Mouse (Mus musculus): Measurements from ENCODE around the gene Gp9. TPM values are rescaled to one million over a fixed set of nuclear protein-coding genes. Genes with fewer than 3 reads are reported as not detected.
A peak's percentile ranks its signal among the peaks of the same experiment; 100 is the strongest.
"Not testable (repeated sequence)": the region's sequence is repeated elsewhere in the genome, so short reads cannot be mapped to it uniquely, and the experiment has no call there.

Gp9 gene
- total and polyA plus RNA-seq, 2 experiments = 0.74 TPM; not detected in 1

DNA sequence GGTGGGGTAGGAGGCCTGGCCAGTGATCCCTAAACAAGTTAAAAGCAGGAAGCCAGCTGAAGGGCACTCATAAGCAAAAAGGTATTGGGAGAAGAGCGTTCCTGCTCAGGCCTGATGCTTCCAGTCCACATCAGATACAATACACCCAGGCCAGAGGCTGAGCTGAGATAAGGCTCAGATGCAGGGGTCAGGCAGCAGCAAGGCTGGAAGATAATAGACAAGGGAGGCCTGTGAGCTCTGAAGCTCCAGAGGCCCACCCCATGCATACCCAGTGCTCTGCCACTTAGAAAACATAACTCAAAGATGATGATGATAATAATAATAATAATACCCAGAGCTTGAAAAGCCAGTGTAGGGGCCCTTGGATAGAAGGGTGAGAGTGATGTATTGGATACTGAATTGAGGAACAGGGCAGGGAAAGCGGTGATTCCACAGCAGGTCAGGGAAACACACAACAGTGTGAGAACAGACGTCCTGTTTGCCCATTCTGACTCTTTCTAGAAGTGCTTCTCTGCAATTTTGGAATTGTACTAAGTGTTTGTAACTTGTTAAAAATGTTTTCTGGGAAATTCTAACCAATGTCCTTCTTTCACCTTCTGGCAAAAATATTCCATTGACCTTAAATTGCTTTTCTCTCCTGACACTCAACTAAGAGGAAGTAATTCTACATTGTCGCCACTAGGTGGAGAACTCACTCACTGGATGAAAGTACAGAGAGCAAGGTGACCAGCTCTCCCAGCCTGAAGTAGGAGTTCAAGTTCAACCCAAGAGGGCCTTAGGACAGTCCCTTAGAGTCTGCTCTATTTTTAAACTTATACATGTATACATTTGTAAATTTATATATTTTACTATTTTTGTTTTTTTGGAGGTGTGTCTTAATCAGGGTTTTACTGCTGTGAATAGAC, 14.2 kb upstream of the Gp9 start:
- Histone ChIP-seq H3K4me3 (ENCODE audit: insufficient read depth, low read depth, low read length) (no peak overlapping the region), H3K4me1 (ENCODE audit: control insufficient read depth, insufficient read depth, low read length) (peaks cover 8% of the 10 kb centered on the region), H3K36me3 (ENCODE audit: control insufficient read depth, insufficient read depth, low read length) (no peaks in the 10 kb centered on the region), H3K9ac (ENCODE audit: low read depth, low read length) (no peak overlapping the region), H3K27me3 (ENCODE audit: control insufficient read depth, insufficient read depth, low read length) (no peaks in the 10 kb centered on the region), H3K79me2 (ENCODE audit: control insufficient read depth, insufficient read depth, low read length) (no peaks in the 10 kb centered on the region), H3K27ac (replicated peaks; ENCODE audit: insufficient read depth, low read depth, low read length) (no peak overlapping the region)
- 54% methylated on average over 4 of the region's 4 CpGs for WGBS
- TF ChIP-seq POLR2A (IDR thresholded peaks at IDR 0.05; ENCODE audit: extremely low read depth, insufficient read depth, low read length) (no peak), CTCF (IDR thresholded peaks at IDR 0.05; ENCODE audit: low read depth, low read length) (peak; percentile 53)
- peak; percentile 64 for DNase-seq (ENCODE audit: extremely low read depth, low read depth, low spot score)

DNA sequence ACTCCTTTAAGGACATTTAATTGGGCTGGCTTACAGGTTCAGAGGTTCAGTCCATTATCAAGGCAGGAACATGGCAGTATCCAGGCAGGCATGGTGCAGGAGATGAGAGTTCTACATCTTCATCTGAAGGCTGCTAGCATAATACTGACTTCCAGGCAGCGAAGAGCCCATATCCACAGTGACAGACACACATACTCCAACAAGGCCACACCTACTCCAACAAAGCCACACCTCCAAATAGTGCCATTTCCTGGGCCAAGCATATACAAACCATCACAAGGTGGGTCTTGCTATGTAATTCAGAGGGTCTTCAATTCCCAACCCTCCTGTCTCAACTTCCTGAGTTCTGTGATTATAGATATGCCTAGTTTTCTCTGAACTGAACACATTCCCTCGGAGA, 13.6 kb upstream of the Gp9 start:
- WGBS = 96% methylated on average over 2 of the region's 2 CpGs
- not testable (repeated sequence) for H3K27me3 ChIP-seq (ENCODE audit: control insufficient read depth, insufficient read depth, low read length); H3K27ac ChIP-seq (replicated peaks; ENCODE audit: insufficient read depth, low read depth, low read length); H3K79me2 ChIP-seq (ENCODE audit: control insufficient read depth, insufficient read depth, low read length); H3K36me3 ChIP-seq (ENCODE audit: control insufficient read depth, insufficient read depth, low read length); H3K4me1 ChIP-seq (ENCODE audit: control insufficient read depth, insufficient read depth, low read length); H3K9ac ChIP-seq (ENCODE audit: low read depth, low read length); DNase-seq (ENCODE audit: extremely low read depth, low read depth, low spot score); H3K4me3 ChIP-seq (ENCODE audit: insufficient read depth, low read depth, low read length)

- no peaks in the 10 kb centered on the region for H3K4me1 ChIP-seq (ENCODE audit: control insufficient read depth, insufficient read depth, low read length)
- no peak overlapping the region for H3K9ac ChIP-seq (ENCODE audit: low read depth, low read length)
- no peak overlapping the region for H3K27ac ChIP-seq (replicated peaks; ENCODE audit: insufficient read depth, low read depth, low read length)
- H3K27me3 ChIP-seq (ENCODE audit: control insufficient read depth, insufficient read depth, low read length) = no peaks in the 10 kb centered on the region
- 49% methylated on average over 8 of the region's 8 CpGs for WGBS
- H3K36me3 ChIP-seq (ENCODE audit: control insufficient read depth, insufficient read depth, low read length) = no peaks in the 10 kb centered on the region
- peak; percentile 41 for TF ChIP-seq CTCF (IDR thresholded peaks at IDR 0.05; ENCODE audit: low read depth, low read length)
- no peak for TF ChIP-seq POLR2A (IDR thresholded peaks at IDR 0.05; ENCODE audit: extremely low read depth, insufficient read depth, low read length)
- DNase-seq (ENCODE audit: extremely low read depth, low read depth, low spot score) = no peak
- H3K4me3 ChIP-seq (ENCODE audit: insufficient read depth, low read depth, low read length) = no peak overlapping the region
- no peaks in the 10 kb centered on the region for H3K79me2 ChIP-seq (ENCODE audit: control insufficient read depth, insufficient read depth, low read length)
These were observed 7.2 kb upstream of the Gp9 start for GRCm38 (mm10) chr6:87770626-87771025.

DNA sequence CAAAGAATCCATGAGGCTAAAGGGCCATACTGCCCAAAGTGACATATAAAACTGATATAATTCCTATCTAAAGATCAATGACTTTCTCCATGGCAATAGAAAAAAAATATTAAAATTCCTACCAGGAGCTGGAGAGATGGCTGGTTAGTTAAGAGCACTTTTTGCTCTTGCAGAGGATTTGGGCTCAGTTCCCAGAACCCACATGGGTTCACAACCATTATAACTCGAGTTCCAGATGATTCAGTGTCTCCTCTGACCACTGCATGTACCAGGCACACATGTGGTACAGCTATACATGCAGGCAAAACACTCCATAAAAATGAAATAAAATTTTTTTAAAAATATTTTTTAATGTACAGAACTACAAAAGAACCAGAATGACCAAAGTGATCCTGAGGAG, 3.4 kb upstream of the Gp9 start:
- Histone ChIP-seq H3K27ac (replicated peaks; ENCODE audit: insufficient read depth, low read depth, low read length) (no peak overlapping the region), H3K4me1 (ENCODE audit: control insufficient read depth, insufficient read depth, low read length) (no peaks in the 10 kb centered on the region), H3K9ac (ENCODE audit: low read depth, low read length) (no peak overlapping the region), H3K4me3 (ENCODE audit: insufficient read depth, low read depth, low read length) (no peak overlapping the region), H3K27me3 (ENCODE audit: control insufficient read depth, insufficient read depth, low read length) (no peaks in the 10 kb centered on the region), H3K36me3 (ENCODE audit: control insufficient read depth, insufficient read depth, low read length) (no peaks in the 10 kb centered on the region), H3K79me2 (ENCODE audit: control insufficient read depth, insufficient read depth, low read length) (no peaks in the 10 kb centered on the region)
- 33% methylated on average over 1 of the region's 1 CpGs for WGBS
- TF ChIP-seq POLR2A (IDR thresholded peaks at IDR 0.05; ENCODE audit: extremely low read depth, insufficient read depth, low read length) (no peak), CTCF (IDR thresholded peaks at IDR 0.05; ENCODE audit: low read depth, low read length) (no peak)
- no peak for DNase-seq (ENCODE audit: extremely low read depth, low read depth, low spot score)

- Histone ChIP-seq H3K79me2 (ENCODE audit: control insufficient read depth, insufficient read depth, low read length) (no peaks in the 10 kb centered on the region), H3K4me1 (ENCODE audit: control insufficient read depth, insufficient read depth, low read length) (no peaks in the 10 kb centered on the region), H3K9ac (ENCODE audit: low read depth, low read length) (no peak overlapping the region), H3K36me3 (ENCODE audit: control insufficient read depth, insufficient read depth, low read length) (no peaks in the 10 kb centered on the region), H3K27ac (replicated peaks; ENCODE audit: insufficient read depth, low read depth, low read length) (no peak overlapping the region), H3K27me3 (ENCODE audit: control insufficient read depth, insufficient read depth, low read length) (no peaks in the 10 kb centered on the region), H3K4me3 (ENCODE audit: insufficient read depth, low read depth, low read length) (no peak overlapping the region)
- no peak for DNase-seq (ENCODE audit: extremely low read depth, low read depth, low spot score)
- TF ChIP-seq CTCF (IDR thresholded peaks at IDR 0.05; ENCODE audit: low read depth, low read length) = no peak
- no peak for TF ChIP-seq POLR2A (IDR thresholded peaks at IDR 0.05; ENCODE audit: extremely low read depth, insufficient read depth, low read length)
- WGBS = 86% methylated on average over 9 of the region's 9 CpGs
These were observed 3.0 kb upstream of the Gp9 start for GRCm38 (mm10) chr6:87774909-87775308.

- WGBS = 72% methylated on average over 3 of the region's 3 CpGs
- TF ChIP-seq POLR2A (IDR thresholded peaks at IDR 0.05; ENCODE audit: extremely low read depth, insufficient read depth, low read length) = no peak
- no peak for TF ChIP-seq CTCF (IDR thresholded peaks at IDR 0.05; ENCODE audit: low read depth, low read length)
- Histone ChIP-seq H3K4me1 (ENCODE audit: control insufficient read depth, insufficient read depth, low read length) (no peaks in the 10 kb centered on the region), H3K36me3 (ENCODE audit: control insufficient read depth, insufficient read depth, low read length) (no peaks in the 10 kb centered on the region), H3K27me3 (ENCODE audit: control insufficient read depth, insufficient read depth, low read length) (no peaks in the 10 kb centered on the region), H3K4me3 (ENCODE audit: insufficient read depth, low read depth, low read length) (no peak overlapping the region), H3K9ac (ENCODE audit: low read depth, low read length) (no peak overlapping the region), H3K27ac (replicated peaks; ENCODE audit: insufficient read depth, low read depth, low read length) (no peak overlapping the region), H3K79me2 (ENCODE audit: control insufficient read depth, insufficient read depth, low read length) (no peaks in the 10 kb centered on the region)
- DNase-seq (ENCODE audit: extremely low read depth, low read depth, low spot score) = no peak
These were observed 2.2 kb upstream of the Gp9 start for GRCm38 (mm10) chr6:87775588-87776245.

Data from liver, adult 2 months (tissue).